ENCODE assay signal across 26 mouse cellular contexts in genomic region chr3:122082338-122082737, GRCm38 (mm10). TPM values are rescaled to one million over a fixed set of nuclear protein-coding genes. Genes with fewer than 3 reads are reported as not detected.
DNase-seq lines count a peak whose midpoint lies in the region; ATAC-seq and TF ChIP-seq lines count a peak whose summit lies in the region.
"Had no signal": no experiment of that assay in that cellular context is flagged by ENCODE, and none has a peak within 500 bp of the region (broad histone marks: within the 10 kb centered on the region; RNA-seq: fewer than 3 reads in every experiment).

No protein-coding gene starts in this region.

- H3K27me3 ChIP-seq in kidney, embryonic 15.5 days = no peaks in the 10 kb centered on the region
- H3K27me3 ChIP-seq in stomach, embryonic 16.5 days (ENCODE audit: control insufficient read depth, insufficient read depth, low read length) = no peaks in the 10 kb centered on the region
- no peaks in the 10 kb centered on the region for H3K27me3 ChIP-seq in stomach, postnatal 0 days (ENCODE audit: control insufficient read depth, insufficient read depth, low read length)
- H3K27me3 ChIP-seq in embryonic facial prominence, embryonic 14.5 days (replicated peaks; ENCODE audit: control insufficient read depth, insufficient read depth, low read length) = no peaks in the 10 kb centered on the region
- H3K27me3 ChIP-seq in neural tube, embryonic 15.5 days (replicated peaks) = no peaks in the 10 kb centered on the region
- H3K27me3 ChIP-seq: forebrain, embryonic 15.5 days; heart, embryonic 13.5 days had no signal

- H3K4me3 ChIP-seq in kidney, embryonic 15.5 days (replicated peaks) = no peak overlapping the region
- H3K4me3 ChIP-seq in stomach, embryonic 16.5 days (replicated peaks; ENCODE audit: low read length) = no peak overlapping the region
- H3K4me3 ChIP-seq in stomach, postnatal 0 days (ENCODE audit: low read depth, low read length) = no peak overlapping the region
- no peak overlapping the region for H3K4me3 ChIP-seq in embryonic facial prominence, embryonic 14.5 days (ENCODE audit: low read depth, low read length)
- H3K4me3 ChIP-seq in neural tube, embryonic 15.5 days (replicated peaks) = no peak overlapping the region
- H3K4me3 ChIP-seq: erythroblast, embryonic 14.5 days; forebrain, embryonic 12.5 days; forebrain, embryonic 15.5 days; heart, adult 2 months; heart, embryonic 10.5 days; heart, embryonic 13.5 days had no signal

- TF ChIP-seq CTCF in stomach, postnatal 0 days (IDR thresholded peaks at IDR 0.05; ENCODE audit: low read depth) = no peak

- ATAC-seq in kidney, embryonic 15.5 days (replicated peaks; ENCODE audit: low FRiP score) = 0 out of 2 replicates have a peak, but pooled peaks have one; percentile 20
- ATAC-seq in stomach, embryonic 16.5 days (ENCODE audit: insufficient read depth, low FRiP score) = no peak
- no peak for ATAC-seq in stomach, postnatal 0 days (ENCODE audit: low FRiP score, low TSS enrichment)
- ATAC-seq in embryonic facial prominence, embryonic 14.5 days (ENCODE audit: low read depth) = peak; percentile 59; the same call in 1 of the 2 replicates
- no peak for ATAC-seq in neural tube, embryonic 15.5 days (ENCODE audit: low FRiP score)
- ATAC-seq: CD4-positive, CD25-positive, alpha-beta regulatory T cell, adult 4 months; forebrain, embryonic 15.5 days; hindbrain, postnatal 0 days; inflammation-experienced regulatory T-cells, adult 6 months had no signal

- H3K36me3 ChIP-seq in kidney, embryonic 15.5 days = no peaks in the 10 kb centered on the region
- H3K36me3 ChIP-seq in stomach, embryonic 16.5 days (ENCODE audit: control insufficient read depth, insufficient read depth, low read length) = no peaks in the 10 kb centered on the region
- no peaks in the 10 kb centered on the region for H3K36me3 ChIP-seq in stomach, postnatal 0 days (ENCODE audit: control insufficient read depth, insufficient read depth, low read length)
- no peaks in the 10 kb centered on the region for H3K36me3 ChIP-seq in embryonic facial prominence, embryonic 14.5 days (ENCODE audit: control insufficient read depth, insufficient read depth, low read length)
- H3K36me3 ChIP-seq in neural tube, embryonic 15.5 days = no peaks in the 10 kb centered on the region
- H3K36me3 ChIP-seq: forebrain, embryonic 12.5 days; forebrain, embryonic 15.5 days; heart, embryonic 10.5 days; heart, embryonic 13.5 days had no signal

- H3K4me2 ChIP-seq in kidney, embryonic 15.5 days = no peak overlapping the region
- H3K4me2 ChIP-seq in stomach, embryonic 16.5 days (ENCODE audit: low read depth, low read length) = no peak overlapping the region
- H3K4me2 ChIP-seq in stomach, postnatal 0 days (replicated peaks; ENCODE audit: low read depth) = no peak overlapping the region
- H3K4me2 ChIP-seq in embryonic facial prominence, embryonic 14.5 days (ENCODE audit: low read depth, low read length) = no peak overlapping the region
- no peak overlapping the region for H3K4me2 ChIP-seq in neural tube, embryonic 15.5 days
- H3K4me2 ChIP-seq: forebrain, embryonic 12.5 days; forebrain, embryonic 15.5 days; heart, embryonic 13.5 days; hindbrain, embryonic 14.5 days had no signal

- no peak overlapping the region for H3K9ac ChIP-seq in kidney, embryonic 15.5 days
- H3K9ac ChIP-seq in stomach, embryonic 16.5 days (ENCODE audit: low read length) = no peak overlapping the region
- no peak overlapping the region for H3K9ac ChIP-seq in stomach, postnatal 0 days (ENCODE audit: low read length)
- no peak overlapping the region for H3K9ac ChIP-seq in embryonic facial prominence, embryonic 14.5 days (ENCODE audit: low read depth, low read length)
- H3K9ac ChIP-seq in neural tube, embryonic 15.5 days (replicated peaks) = no peak overlapping the region
- H3K9ac ChIP-seq: forebrain, embryonic 12.5 days; forebrain, embryonic 15.5 days; heart, embryonic 13.5 days; hindbrain, embryonic 14.5 days had no signal

- no peak for DNase-seq in kidney, adult 11 months
- DNase-seq in stomach, postnatal 0 days (ENCODE audit: low spot score) = no peak
- DNase-seq in embryonic facial prominence, embryonic 14.5 days (ENCODE audit: low spot score) = peak; percentile 51
- DNase-seq: adrenal gland, adult 2 months; adrenal gland, postnatal 14 days; cerebellum, adult 11 months; cerebellum, adult 2 months; cerebellum, adult 9-11 months; cerebellum, postnatal 25 days; gastrocnemius, postnatal 10 days; gastrocnemius, postnatal 36 days; heart, adult 2 months; heart, postnatal 14 days; heart, postnatal 4 days had no signal

- H3K9me3 ChIP-seq in kidney, embryonic 15.5 days (replicated peaks) = no peaks in the 10 kb centered on the region
- H3K9me3 ChIP-seq in stomach, embryonic 16.5 days (replicated peaks; ENCODE audit: control insufficient read depth, low read length) = no peaks in the 10 kb centered on the region
- H3K9me3 ChIP-seq in stomach, postnatal 0 days (ENCODE audit: control insufficient read depth, low read length) = no peaks in the 10 kb centered on the region
- no peaks in the 10 kb centered on the region for H3K9me3 ChIP-seq in embryonic facial prominence, embryonic 14.5 days (ENCODE audit: control insufficient read depth, low read length)
- no peaks in the 10 kb centered on the region for H3K9me3 ChIP-seq in neural tube, embryonic 15.5 days (replicated peaks)
- H3K9me3 ChIP-seq: forebrain, embryonic 12.5 days; forebrain, embryonic 15.5 days; heart, embryonic 10.5 days; heart, embryonic 13.5 days had no signal

- TF ChIP-seq EP300 in stomach, postnatal 0 days (optimal IDR thresholded peaks at IDR 0.05) = no peak

- WGBS in kidney, embryonic 15.5 days = 45% methylated on average over 7 of the region's 7 CpGs
- WGBS in stomach, embryonic 16.5 days = 68% methylated on average over 7 of the region's 7 CpGs
- WGBS in stomach, postnatal 0 days = 47% methylated on average over 7 of the region's 7 CpGs
- 77% methylated on average over 7 of the region's 7 CpGs for WGBS in embryonic facial prominence, embryonic 14.5 days
- WGBS in neural tube, embryonic 15.5 days = 83% methylated on average over 7 of the region's 7 CpGs

- H3K4me1 ChIP-seq in kidney, embryonic 15.5 days = peaks cover 25% of the 10 kb centered on the region
- H3K4me1 ChIP-seq in stomach, embryonic 16.5 days (ENCODE audit: control insufficient read depth, insufficient read depth, low read length) = peaks cover 7% of the 10 kb centered on the region; the same call in 1 of the 2 replicates
- H3K4me1 ChIP-seq in stomach, postnatal 0 days (replicated peaks; ENCODE audit: control insufficient read depth, insufficient read depth) = no peaks in the 10 kb centered on the region
- peaks cover 8% of the 10 kb centered on the region for H3K4me1 ChIP-seq in embryonic facial prominence, embryonic 14.5 days (ENCODE audit: control insufficient read depth, insufficient read depth, low read length)
- H3K4me1 ChIP-seq in neural tube, embryonic 15.5 days = peaks cover 20% of the 10 kb centered on the region

- H3K27ac ChIP-seq in kidney, embryonic 15.5 days = 0 out of 2 replicates have a peak overlapping the region, but pooled peaks have one; percentile 33
- H3K27ac ChIP-seq in stomach, embryonic 16.5 days (ENCODE audit: low read length) = 0 out of 2 replicates have a peak overlapping the region, but pooled peaks have one; percentile 16
- no peak overlapping the region for H3K27ac ChIP-seq in stomach, postnatal 0 days (replicated peaks)
- H3K27ac ChIP-seq in embryonic facial prominence, embryonic 14.5 days (replicated peaks; ENCODE audit: low read depth, low read length) = no peak overlapping the region
- no peak overlapping the region for H3K27ac ChIP-seq in neural tube, embryonic 15.5 days (replicated peaks)
- H3K27ac ChIP-seq: forebrain, embryonic 12.5 days; forebrain, embryonic 15.5 days; heart, adult 2 months; heart, embryonic 10.5 days; heart, embryonic 13.5 days; hindbrain, embryonic 14.5 days; hindbrain, postnatal 0 days had no signal

RNA-seq across cellular contexts. Expression of gene Abca4, which starts 38.1 kb away (rescaled TPM):
- 0.70 and 0.72 TPM in 2 replicates for polyA plus RNA-seq in kidney, embryonic 15.5 days (2015; fragmentation: Nextera tagmentation; extraction: Ambion mirVana)
- polyA plus RNA-seq in stomach, embryonic 16.5 days (2015; fragmentation: Nextera tagmentation; extraction: Ambion mirVana) = 0.84 and 0.87 TPM in 2 replicates
- polyA plus RNA-seq in stomach, postnatal 0 days (2015; fragmentation: Nextera tagmentation; extraction: Ambion mirVana) = 0.44 and 0.46 TPM in 2 replicates
- 1.5 and 1.8 TPM in 2 replicates for polyA plus RNA-seq in embryonic facial prominence, embryonic 14.5 days (2014; fragmentation: Nextera tagmentation; extraction: Ambion mirVana)
- 0.97 and 1.0 TPM in 2 replicates for polyA plus RNA-seq in neural tube, embryonic 15.5 days (2015; fragmentation: Nextera tagmentation; extraction: Ambion mirVana)
- polyA plus RNA-seq: CD4-positive, CD25-positive, alpha-beta regulatory T cell, adult 4 months; inflammation-experienced regulatory T-cells, adult 6 months had no signal

Comparison
In these comparisons a context has a peak if more than half of its experiments do, and no peak if none do; other contexts are left out.
1. H3K27ac ChIP-seq: peak in kidney, embryonic 15.5 days (single experiment) and stomach, embryonic 16.5 days (single experiment); none in stomach, postnatal 0 days (single experiment), embryonic facial prominence, embryonic 14.5 days (single experiment) and neural tube, embryonic 15.5 days (single experiment).
2. ATAC-seq: peak in kidney, embryonic 15.5 days (single experiment) and embryonic facial prominence, embryonic 14.5 days (single experiment); none in stomach, embryonic 16.5 days (single experiment), stomach, postnatal 0 days (single experiment) and neural tube, embryonic 15.5 days (single experiment).